Mouse (Mus musculus) heart, postnatal 36 days (tissue): ENCODE measurements around the gene Tube1. TPM values are rescaled to one million over a fixed set of nuclear protein-coding genes. Genes with fewer than 3 reads are reported as not detected.
"Not testable (repeated sequence)": the region's sequence is repeated elsewhere in the genome, so short reads cannot be mapped to it uniquely, and the experiment has no call there.

Experiments used
- DNase-seq, 2 experiments: peaks; one replicate each; pipeline ENCODE4 v3.0.0; 2021 to 2022
- intact Hi-C: fragments of 180-260 bp; cut with DNase I; formaldehyde crosslinking; loops from one replicate; pipeline ENCODE4 v1.15.1; 2025
- total RNA-seq, 2 experiments: library from RNA; stranded (reverse); gene quantifications; 2 replicates each; pipeline ENCODE4 v1.2.3; 2021

Tube1 gene
- total RNA-seq, 2 experiments from 2014 or later = 1.0 to 1.2 TPM

GRCm38 (mm10) chr10:39165632-39166115, 31.9 kb downstream of the Tube1 start:
- intact Hi-C loops = no loop called here
- peak; percentile 20 for DNase-seq

GRCm38 (mm10) chr10:39167611-39168010, 33.8 kb downstream of the Tube1 start:
- intact Hi-C loops = no loop called here
- no peak for DNase-seq

DNA sequence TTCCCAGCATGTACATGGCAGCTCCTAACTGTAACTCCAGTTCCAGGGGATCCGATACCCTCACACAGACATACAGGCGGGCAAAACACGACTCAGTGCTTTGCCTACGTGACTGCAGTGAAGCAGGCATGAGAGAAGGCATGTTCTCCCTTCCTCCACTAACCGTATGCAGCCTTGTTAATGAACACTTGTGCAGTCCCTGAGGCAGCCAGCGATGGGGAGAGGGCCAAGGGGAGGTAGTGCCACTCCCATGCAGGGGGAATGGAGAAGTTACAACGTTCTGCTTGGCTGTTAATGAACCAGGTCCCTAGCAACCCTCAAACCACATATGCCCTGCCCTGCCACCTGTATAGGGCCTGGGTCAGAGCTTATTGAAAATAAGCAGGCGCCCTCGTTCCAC, 35.9 kb downstream of the Tube1 start:
- intact Hi-C loops = loop anchor here (2.0 to 5.0 kb wide), 5 partner anchors 69 to 789 kb away; partner anchors contain the start of genes Fyn and Rev3l

GRCm38 (mm10) chr10:39170181-39170580, 36.4 kb downstream of the Tube1 start:
- DNase-seq = peak; percentile 68 to 79
- intact Hi-C loops = loop anchor here (2.0 to 5.0 kb wide), 5 partner anchors 69 to 789 kb away; partner anchors contain the start of genes Fyn and Rev3l

More for the DNA sequence above, 35.9 kb downstream of the Tube1 start:
- no peak for DNase-seq

DNA sequence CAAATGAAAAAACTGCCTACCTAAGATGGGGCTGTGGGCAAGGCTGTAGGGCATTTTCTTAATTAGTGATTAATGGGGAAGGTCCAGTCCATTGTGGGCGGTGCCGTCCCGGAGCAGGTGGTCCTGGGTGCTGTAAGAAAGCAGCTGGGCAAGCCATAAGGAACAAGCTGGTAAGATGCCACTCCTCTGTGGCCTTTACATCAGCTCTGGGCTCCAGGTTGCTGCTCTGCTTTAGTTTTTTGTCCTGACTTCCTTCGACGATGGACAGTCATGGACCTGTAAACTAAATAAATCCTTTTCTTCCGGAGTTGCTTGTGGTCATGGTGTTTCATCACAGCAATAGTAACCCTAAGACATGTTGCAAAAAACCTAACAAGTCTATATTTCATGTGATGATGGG, 36.9 kb downstream of the Tube1 start:
- intact Hi-C loops = loop anchor here (1.0 to 5.0 kb wide), 6 partner anchors 68 to 788 kb away; partner anchors contain the start of genes Fyn and Rev3l
- DNase-seq = peak in 1 of 2 experiments; percentile 15

DNA sequence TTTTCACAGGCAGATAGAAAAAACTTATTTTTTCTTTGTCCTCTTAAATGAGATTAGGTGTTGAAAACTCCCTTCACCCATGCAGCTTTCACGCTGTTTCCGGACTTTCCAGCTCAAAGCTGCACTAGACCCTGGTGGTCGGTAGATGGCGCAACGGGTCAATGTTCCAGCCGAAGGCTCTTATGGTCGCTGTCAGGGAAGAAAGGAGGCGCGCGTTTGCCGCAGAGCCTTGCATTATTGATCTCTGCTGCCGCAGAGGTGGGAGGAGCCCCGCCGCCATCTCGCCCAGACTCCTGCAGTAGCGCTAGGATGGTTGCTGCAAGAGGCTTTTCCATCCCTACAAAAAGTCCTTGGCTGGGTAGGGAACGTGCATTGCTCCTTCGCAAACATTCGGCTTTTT, 37.4 kb downstream of the Tube1 start:
- peak; percentile 91 to 92 for DNase-seq
- intact Hi-C loops = loop anchor here (1.0 to 5.0 kb wide), 6 partner anchors 68 to 788 kb away; partner anchors contain the start of genes Fyn and Rev3l

DNA sequence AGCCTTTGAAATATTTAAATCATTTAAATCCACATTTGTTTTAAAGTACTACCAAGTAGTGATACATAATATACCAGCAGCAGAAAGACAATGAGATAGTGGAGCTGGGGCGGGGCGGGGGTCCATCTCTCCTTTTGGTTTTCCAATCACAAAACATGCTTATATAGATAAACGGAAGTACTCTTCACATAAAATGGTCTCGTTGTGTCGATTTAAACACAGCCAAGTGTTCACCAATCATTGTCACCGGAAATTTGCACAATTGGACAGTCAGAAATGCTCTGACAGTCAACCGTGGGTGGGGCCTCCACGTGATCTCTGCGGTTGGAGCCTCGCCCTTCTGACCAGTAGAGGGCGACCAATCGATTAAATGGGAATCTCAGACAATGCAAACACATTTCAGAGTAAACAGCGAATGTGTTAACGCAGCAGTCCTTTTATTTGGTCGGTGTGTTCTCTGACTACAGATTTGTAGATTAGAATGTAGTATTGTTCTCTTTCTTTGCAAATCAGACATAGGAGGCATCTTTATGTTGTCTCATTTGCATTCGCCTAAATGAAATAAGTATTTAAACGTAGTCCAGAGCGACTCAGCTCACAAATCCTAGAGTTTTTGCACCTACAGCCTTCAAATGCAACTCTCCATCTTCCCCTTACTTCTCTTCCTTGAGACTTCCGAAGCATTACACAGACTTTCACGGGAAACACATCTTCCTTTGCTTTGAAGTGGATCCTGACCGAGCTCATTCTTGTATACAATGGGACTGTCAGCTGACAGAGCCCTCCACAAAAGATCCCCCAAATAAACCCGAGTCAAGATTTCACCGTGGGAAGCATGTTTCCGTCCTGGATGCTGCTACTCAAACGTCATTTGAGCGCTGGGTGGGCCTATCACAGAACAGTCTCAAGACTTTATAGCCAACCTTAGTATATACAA, 38.1 kb downstream of the Tube1 start:
- intact Hi-C loops = loop anchor here (1.0 to 5.0 kb wide), 6 partner anchors 67 to 787 kb away; partner anchors contain the start of genes Fyn and Rev3l
- peak; percentile 85 to 88 for DNase-seq

DNA sequence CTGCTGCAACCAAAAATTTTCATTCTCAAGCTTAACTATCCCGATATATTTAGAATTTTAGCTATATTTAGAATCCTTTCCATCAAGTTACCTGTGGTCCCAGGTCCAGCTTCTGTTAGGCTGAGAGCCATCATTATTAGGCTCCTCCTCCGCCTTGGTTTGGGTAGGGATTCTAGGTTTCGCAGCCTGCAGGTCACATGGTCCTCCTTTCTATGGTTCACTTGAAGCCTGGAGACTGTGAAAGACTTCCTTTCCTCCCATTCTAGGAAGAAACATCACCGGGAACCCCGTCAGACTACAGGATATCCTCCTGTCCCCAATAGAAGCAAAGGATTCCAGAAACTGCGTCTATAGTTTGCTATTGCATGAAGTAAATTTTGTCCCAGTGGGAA, 38.8 kb downstream of the Tube1 start:
- intact Hi-C loops = loop anchor here (5.0 kb wide), 3 partner anchors 195 to 560 kb away; partner anchors contain the start of genes Fyn and Rev3l
- no peak for DNase-seq

GRCm38 (mm10) chr10:39173077-39173476, 39.3 kb downstream of the Tube1 start:
- DNase-seq = peak; percentile 47 to 54
- intact Hi-C loops = loop anchor here (5.0 kb wide), 3 partner anchors 194 to 559 kb away; partner anchors contain the start of genes Fyn and Rev3l

GRCm38 (mm10) chr10:39176981-39177380, 43.2 kb downstream of the Tube1 start:
- DNase-seq = no peak
- intact Hi-C loops = loop anchor here (5.0 kb wide), 1 partner anchor 40 kb away; no protein-coding TSS in a partner anchor

DNA sequence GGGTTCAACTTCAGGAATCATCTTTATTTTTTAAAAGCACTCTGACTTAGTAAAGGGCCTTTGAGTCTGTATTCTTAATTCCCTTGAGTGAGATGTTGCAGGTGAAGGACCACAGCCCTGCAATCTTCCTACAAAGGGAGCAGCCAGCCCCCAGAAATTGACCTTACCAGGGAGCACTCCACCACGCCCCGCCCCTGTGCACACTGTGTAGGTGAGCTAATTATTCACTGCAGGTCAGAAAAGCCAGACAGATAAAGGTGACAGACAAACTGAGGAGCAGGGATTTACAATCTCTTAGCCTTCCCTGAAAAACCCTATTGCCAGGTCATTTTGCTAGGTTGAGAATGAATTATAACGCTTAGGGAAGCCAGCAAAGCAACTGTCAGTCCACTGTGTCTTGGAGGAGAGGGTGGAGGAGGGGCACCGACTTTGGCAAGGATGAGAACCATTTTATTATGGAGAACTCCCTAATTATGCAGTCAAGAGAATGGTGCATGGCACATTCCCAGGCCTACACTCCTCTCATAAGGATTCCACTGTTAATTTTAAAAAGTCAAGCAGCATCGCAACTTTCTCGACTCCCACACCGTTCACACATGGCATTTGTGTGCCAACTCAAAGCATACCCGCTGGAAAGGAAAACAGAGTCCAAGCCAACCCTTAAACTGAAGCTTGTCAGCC, 51.2 kb downstream of the Tube1 start:
- no peak for DNase-seq
- intact Hi-C loops = no loop called here

- DNase-seq = no peak
- intact Hi-C loops = no loop called here
Measured at GRCm38 (mm10) chr10:39185545-39185906, 51.8 kb downstream of the Tube1 start.

- intact Hi-C loops = no loop called here
Measured at GRCm38 (mm10) chr10:39192673-39193072, 58.9 kb downstream of the Tube1 start.

GRCm38 (mm10) chr10:39198216-39198615, 64.4 kb downstream of the Tube1 start:
- intact Hi-C loops, DNase-seq: not testable (repeated sequence)

More at GRCm38 (mm10) chr10:39192673-39193072, 58.9 kb downstream of the Tube1 start:
- DNase-seq = no peak

Other genes starting within 250 kb of the Tube1 start
- 10 to 100 TPM; 65.8 to 75.2 TPM for gene Lama4, start 168.5 kb upstream of the Tube1 start, total RNA-seq
- gene Fam229b, start 62 bp upstream of the Tube1 start, total RNA-seq = 1 to 10 TPM; 5.4 to 6.7 TPM
- gene Ccn6, start 29.8 kb downstream of the Tube1 start, total RNA-seq = not detected
- 10 to 100 TPM; 32.1 to 35.1 TPM for gene Fyn, start 234.9 kb downstream of the Tube1 start, total RNA-seq